Mouse (Mus musculus) E14TG2a.4 (cell line): Measurements from ENCODE around the gene Cldnd2.

Experiments
- CTCF ChIP-seq: conservative IDR thresholded peaks from 2 replicates; pipeline ENCODE4 v1.5.1; 2014; ENCODE audit warnings: low read length
- NANOG ChIP-seq: IDR thresholded peaks from 2 replicates; pipeline ENCODE4 v1.6.1; 2014; ENCODE audit warnings: borderline replicate concordance, low read length, mixed read lengths
- POU5F1 ChIP-seq: IDR thresholded peaks from 2 replicates; pipeline ENCODE4 v1.6.1; 2014; ENCODE audit warnings: low read length, borderline replicate concordance

GRCm38 (mm10) chr7:43463976-43464375 is 23.4 kb downstream of the Cldnd2 start:
- TF ChIP-seq CTCF (no peak), POU5F1 (no peak), NANOG (no peak)
